Mouse (Mus musculus) forebrain, embryonic 12.5 days (tissue): Measurements from ENCODE around the gene Gm19684. TPM values are rescaled to one million over a fixed set of nuclear protein-coding genes. Genes with fewer than 3 reads are reported as not detected.
"Not testable (repeated sequence)": the region's sequence is repeated elsewhere in the genome, so short reads cannot be mapped to it uniquely, and the experiment has no call there.

Source experiments
- ATAC-seq: fragments of 200-750 bp; cut with Nextera tagmentation; 2 replicates; pipeline ENCODE4 v1.8.0; 2017; ENCODE audit warnings: moderate TSS enrichment; ENCODE audit not compliant: low FRiP score
- H3K27ac ChIP-seq: fragments of 300-500 bp; sonication (generic); 2 replicates; pipeline ENCODE4 v1.5.1; 2016; ENCODE audit warnings: mild to moderate bottlenecking
- H3K27me3 ChIP-seq: fragments of 300-500 bp; sonication (generic); 2 replicates; pipeline ENCODE4 v1.6.1; 2016; ENCODE audit warnings: mild to moderate bottlenecking
- H3K36me3 ChIP-seq: fragments of 300-500 bp; sonication (generic); replicated peaks from 2 replicates; pipeline ENCODE4 v1.6.1; 2016; ENCODE audit warnings: mild to moderate bottlenecking
- H3K4me1 ChIP-seq: fragments of 300-500 bp; sonication (generic); 2 replicates; pipeline ENCODE4 v1.6.1; 2016
- H3K4me2 ChIP-seq: fragments of 300-500 bp; sonication (generic); 2 replicates; pipeline ENCODE4 v1.6.1; 2016; ENCODE audit warnings: mild to moderate bottlenecking, moderate library complexity
- H3K4me3 ChIP-seq: fragments of 300-500 bp; sonication (generic); replicated peaks from 2 replicates; pipeline ENCODE4 v1.5.1; 2016; ENCODE audit warnings: mild to moderate bottlenecking
- H3K9ac ChIP-seq: fragments of 300-500 bp; sonication (generic); 2 replicates; pipeline ENCODE4 v1.6.1; 2016; ENCODE audit warnings: mild to moderate bottlenecking
- H3K9me3 ChIP-seq: fragments of 300-500 bp; sonication (generic); 2 replicates; pipeline ENCODE4 v1.6.1; 2016
- WGBS: fragments of 180-500 bp; shearing (Covaris S2); methylation state at CpG from one replicate; pipeline ENCODE4 v1.1.7; 2016; 5-methylcytosine and 5-hydroxymethylcytosine counted together
- polyA plus RNA-seq: library from polyadenylated mRNA; unstranded; fragments of >200 nt; fragmentation: Nextera tagmentation; extraction: Ambion mirVana; gene quantifications from 2 replicates; pipeline ENCODE4 v1.2.1, GENCODE M21; 2016

Gm19684 gene
- polyA plus RNA-seq, 1 experiment from 2014 or later = not detected

DNA sequence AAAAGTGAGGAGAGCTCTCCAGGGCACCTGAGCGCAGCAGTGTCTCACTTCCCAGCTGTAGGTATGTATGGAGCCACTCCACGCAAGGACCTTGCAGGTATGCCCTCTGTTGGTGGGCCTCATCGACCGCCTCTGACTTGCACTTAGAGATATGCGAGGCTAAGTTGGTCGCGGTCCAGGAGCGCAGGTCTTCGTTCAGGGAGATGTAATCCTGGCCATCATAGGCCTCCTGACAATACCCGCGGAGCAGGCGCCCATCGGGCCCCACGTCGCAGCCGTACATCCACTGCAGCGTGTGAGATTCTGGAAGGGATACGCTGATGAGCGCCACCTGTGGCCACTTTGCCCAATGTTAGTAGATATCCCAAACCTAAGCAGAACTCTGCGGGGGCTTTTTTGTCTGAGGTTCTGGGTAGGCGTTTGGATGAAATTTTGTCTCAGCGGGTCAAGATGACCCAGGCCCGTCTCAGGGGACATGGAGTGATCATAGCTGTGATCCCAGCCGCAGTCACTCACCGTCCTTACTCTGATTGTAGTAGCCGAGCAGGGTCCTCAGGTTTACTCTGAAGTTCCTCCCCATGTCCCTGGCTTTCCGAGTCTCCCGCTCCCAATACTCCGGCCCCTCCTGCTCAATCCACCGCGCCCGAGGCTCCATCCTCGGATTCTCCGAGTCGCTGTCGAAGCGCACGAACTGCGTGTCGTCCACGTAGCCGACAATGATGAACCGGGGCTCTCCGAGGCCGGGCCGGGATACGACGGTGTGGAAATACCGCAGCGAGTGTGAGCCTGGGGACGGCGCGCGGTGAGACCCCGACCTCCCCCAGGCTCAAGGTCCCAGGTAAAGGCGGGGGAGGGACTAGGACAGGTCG is 10.6 kb upstream of the Gm19684 start:
- H3K27ac ChIP-seq, H3K36me3 ChIP-seq, H3K9me3 ChIP-seq, H3K4me1 ChIP-seq: not testable (repeated sequence)
- peak overlapping the region; percentile 79 for H3K4me2 ChIP-seq
- under 1% methylated on average over 57 of the region's 57 CpGs for WGBS
- H3K27me3 ChIP-seq = peaks cover 45% of the 10 kb centered on the region
- peak overlapping the region; percentile 44 for H3K4me3 ChIP-seq
- peak overlapping the region; percentile 53 for H3K9ac ChIP-seq
- peak; percentile 61 for ATAC-seq

- ATAC-seq = 0 out of 2 replicates have a peak, but pooled peaks have one; percentile 46
- H3K9ac ChIP-seq = peak overlapping the region; percentile 53
- WGBS = 3% methylated on average over 10 of the region's 10 CpGs
- H3K9me3 ChIP-seq, H3K4me1 ChIP-seq, H3K27ac ChIP-seq, H3K36me3 ChIP-seq: not testable (repeated sequence)
- H3K4me3 ChIP-seq = peak overlapping the region; percentile 44
- H3K4me2 ChIP-seq = peak overlapping the region; percentile 79
- H3K27me3 ChIP-seq = peaks cover 45% of the 10 kb centered on the region
Observed at GRCm38 (mm10) chr17:36111510-36111868, 10.0 kb upstream of the Gm19684 start.

DNA sequence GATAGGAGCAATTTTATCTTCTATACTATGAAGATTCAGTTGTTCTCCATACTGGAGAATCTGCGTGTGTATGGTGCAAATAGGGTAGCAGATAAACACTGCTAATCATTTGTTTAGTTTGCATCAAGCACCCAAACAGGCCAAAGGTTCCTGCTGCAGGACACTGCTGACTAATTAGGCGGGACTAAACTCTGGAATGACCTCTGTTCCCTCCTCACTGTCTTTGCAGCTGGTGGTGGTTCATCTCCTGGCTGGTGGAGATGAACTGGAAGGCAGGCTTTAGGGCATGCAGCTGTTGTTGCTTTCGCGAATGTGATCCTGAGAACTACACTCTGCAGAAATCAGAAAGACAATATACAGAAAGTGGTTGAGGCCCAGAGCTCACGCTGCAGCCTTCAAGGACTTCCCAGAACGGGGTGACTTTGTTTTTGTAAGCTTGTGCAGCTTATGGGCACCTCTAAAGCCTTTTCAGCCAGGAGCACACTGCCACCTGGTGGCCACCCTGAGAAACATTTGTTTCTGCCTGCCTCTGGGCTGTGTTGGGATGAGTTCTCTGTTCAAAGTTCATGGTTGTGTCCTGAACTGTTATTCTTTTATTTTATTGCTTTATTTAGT is 7.4 kb upstream of the Gm19684 start:
- H3K9me3 ChIP-seq, H3K4me1 ChIP-seq, H3K4me3 ChIP-seq, H3K9ac ChIP-seq, H3K36me3 ChIP-seq, H3K27ac ChIP-seq, H3K4me2 ChIP-seq: not testable (repeated sequence)
- peak; percentile 66; the same call in 1 of the 2 replicates for ATAC-seq
- WGBS = 19% methylated on average over 6 of the region's 6 CpGs
- H3K27me3 ChIP-seq = peaks cover 45% of the 10 kb centered on the region

DNA sequence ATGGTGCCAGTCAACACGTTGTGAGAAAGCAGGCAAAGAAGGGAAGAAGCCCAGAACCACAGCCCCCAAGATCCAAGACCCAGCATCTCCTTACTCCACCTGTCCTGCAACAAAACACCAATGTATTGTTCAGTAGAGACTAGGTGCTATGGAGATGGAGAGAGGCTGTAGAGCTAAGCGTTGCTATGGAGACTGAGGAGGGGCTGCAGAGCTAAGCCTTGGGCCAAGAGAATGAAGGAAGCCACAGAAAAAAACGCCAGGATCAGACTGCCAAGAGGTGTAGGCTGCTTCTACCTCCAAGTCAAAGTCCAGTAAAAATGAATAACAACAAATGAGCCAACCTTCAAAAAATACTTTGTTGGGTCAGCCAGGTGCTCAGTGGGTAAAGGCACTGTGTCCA is 4.9 kb upstream of the Gm19684 start:
- H3K4me3 ChIP-seq, H3K4me1 ChIP-seq, ATAC-seq, H3K36me3 ChIP-seq, H3K9ac ChIP-seq, H3K9me3 ChIP-seq, H3K4me2 ChIP-seq, H3K27ac ChIP-seq: not testable (repeated sequence)
- H3K27me3 ChIP-seq = peaks cover 45% of the 10 kb centered on the region
- WGBS = 20% methylated on average over 3 of the region's 3 CpGs

DNA sequence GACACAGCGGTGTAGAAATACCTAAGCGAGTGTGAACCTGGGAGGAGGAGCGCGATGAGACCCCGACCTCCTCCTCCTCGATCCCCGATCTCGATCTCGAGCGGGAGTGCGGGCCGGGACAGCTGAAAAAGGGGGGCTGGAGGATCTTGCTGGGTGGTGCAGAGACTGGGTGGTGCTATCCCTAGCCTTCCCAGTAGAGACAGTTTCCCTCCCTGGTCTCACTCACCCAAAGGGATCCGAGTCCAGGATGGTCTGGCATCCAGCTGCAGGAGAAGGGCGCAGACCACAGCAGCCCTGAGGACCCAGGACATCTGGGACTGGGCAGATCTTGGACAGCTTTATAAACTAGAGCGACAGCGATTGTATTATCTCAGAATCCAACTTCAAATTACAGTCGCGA is 639 bp upstream of the Gm19684 start:
- H3K4me3 ChIP-seq, H3K4me2 ChIP-seq, ATAC-seq, H3K36me3 ChIP-seq, H3K4me1 ChIP-seq, H3K9ac ChIP-seq, H3K27ac ChIP-seq, H3K9me3 ChIP-seq: not testable (repeated sequence)
- WGBS = 19% methylated on average over 18 of the region's 18 CpGs
- peaks cover 48% of the 10 kb centered on the region for H3K27me3 ChIP-seq

- H3K9ac ChIP-seq = not testable (repeated sequence)
- 82% methylated on average over 3 of the region's 3 CpGs for WGBS
Observed at GRCm38 (mm10) chr17:36124111-36124510, 2.6 kb downstream of the Gm19684 start.

GRCm38 (mm10) chr17:36128525-36128924 is 7.0 kb downstream of the Gm19684 start:
- not testable (repeated sequence) for H3K9me3 ChIP-seq, H3K4me3 ChIP-seq, H3K36me3 ChIP-seq, H3K9ac ChIP-seq, ATAC-seq, H3K4me2 ChIP-seq, H3K27ac ChIP-seq, H3K4me1 ChIP-seq
- H3K27me3 ChIP-seq = peaks cover 24% of the 10 kb centered on the region
- 66% methylated on average over 12 of the region's 13 CpGs for WGBS

More at GRCm38 (mm10) chr17:36124111-36124510, 2.6 kb downstream of the Gm19684 start:
- not testable (repeated sequence) for H3K4me2 ChIP-seq, ATAC-seq, H3K9me3 ChIP-seq, H3K4me3 ChIP-seq, H3K36me3 ChIP-seq, H3K4me1 ChIP-seq, H3K27ac ChIP-seq
- H3K27me3 ChIP-seq = peaks cover 43% of the 10 kb centered on the region

DNA sequence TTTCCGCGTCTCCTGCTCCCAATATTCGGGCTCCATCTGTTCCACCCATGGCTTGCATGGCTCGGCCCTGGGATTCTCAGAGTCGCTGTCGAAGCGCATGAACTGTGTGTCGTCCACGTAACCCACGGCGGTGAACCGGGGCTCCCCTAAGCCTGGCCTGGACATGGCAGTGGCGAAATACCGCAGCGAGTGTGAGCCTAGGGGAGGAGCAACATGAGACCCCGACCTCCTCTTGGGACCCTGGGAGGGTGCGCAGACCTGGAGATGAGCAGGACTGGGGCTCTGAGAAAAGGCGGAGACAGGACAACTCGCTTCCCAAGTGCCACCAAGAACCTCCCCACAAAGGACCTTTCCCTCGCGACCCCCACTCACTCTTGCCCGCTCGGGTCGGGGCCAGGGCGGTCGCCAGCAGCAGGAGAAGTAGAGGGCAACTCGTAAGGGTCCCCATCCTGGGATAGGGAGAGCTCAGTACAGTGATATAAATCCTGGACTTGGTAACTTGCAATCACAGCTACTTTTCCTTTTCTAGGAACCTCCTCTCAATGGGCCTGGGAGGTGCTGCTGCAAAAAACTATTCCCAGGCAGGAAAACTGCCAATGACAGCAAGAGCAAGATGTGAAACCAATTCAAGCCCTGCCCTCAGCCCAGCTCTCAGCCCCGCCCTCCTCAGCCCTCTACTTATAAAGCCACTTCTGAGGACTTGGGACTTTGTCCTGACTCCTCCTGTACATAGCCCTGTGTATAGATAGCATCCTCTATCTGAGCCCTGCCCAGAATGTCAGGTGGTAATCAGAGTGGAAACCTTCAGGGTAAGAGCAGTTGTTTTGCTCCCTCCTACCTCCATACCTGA is 7.7 kb downstream of the Gm19684 start, which contains the start of gene Gm7030:
Gene Gm7030, minus strand, starts transcription at position 458 of the 850 bp plus-strand sequence.
- not testable (repeated sequence) for H3K4me2 ChIP-seq, H3K36me3 ChIP-seq, H3K9ac ChIP-seq, H3K4me3 ChIP-seq, H3K4me1 ChIP-seq, ATAC-seq, H3K9me3 ChIP-seq, H3K27ac ChIP-seq
- WGBS = 27% methylated on average over 28 of the region's 28 CpGs
- peaks cover 22% of the 10 kb centered on the region for H3K27me3 ChIP-seq

GRCm38 (mm10) chr17:36131516-36132265 is 10.2 kb downstream of the Gm19684 start:
- Histone ChIP-seq H3K27ac (no peak overlapping the region), H3K9me3 (no peaks in the 10 kb centered on the region), H3K4me1 (no peaks in the 10 kb centered on the region), H3K4me3 (no peak overlapping the region), H3K36me3 (no peaks in the 10 kb centered on the region), H3K4me2 (no peak overlapping the region), H3K27me3 (peaks cover 25% of the 10 kb centered on the region), H3K9ac (no peak overlapping the region)
- no peak for ATAC-seq
- 65% methylated on average over 5 of the region's 5 CpGs for WGBS

DNA sequence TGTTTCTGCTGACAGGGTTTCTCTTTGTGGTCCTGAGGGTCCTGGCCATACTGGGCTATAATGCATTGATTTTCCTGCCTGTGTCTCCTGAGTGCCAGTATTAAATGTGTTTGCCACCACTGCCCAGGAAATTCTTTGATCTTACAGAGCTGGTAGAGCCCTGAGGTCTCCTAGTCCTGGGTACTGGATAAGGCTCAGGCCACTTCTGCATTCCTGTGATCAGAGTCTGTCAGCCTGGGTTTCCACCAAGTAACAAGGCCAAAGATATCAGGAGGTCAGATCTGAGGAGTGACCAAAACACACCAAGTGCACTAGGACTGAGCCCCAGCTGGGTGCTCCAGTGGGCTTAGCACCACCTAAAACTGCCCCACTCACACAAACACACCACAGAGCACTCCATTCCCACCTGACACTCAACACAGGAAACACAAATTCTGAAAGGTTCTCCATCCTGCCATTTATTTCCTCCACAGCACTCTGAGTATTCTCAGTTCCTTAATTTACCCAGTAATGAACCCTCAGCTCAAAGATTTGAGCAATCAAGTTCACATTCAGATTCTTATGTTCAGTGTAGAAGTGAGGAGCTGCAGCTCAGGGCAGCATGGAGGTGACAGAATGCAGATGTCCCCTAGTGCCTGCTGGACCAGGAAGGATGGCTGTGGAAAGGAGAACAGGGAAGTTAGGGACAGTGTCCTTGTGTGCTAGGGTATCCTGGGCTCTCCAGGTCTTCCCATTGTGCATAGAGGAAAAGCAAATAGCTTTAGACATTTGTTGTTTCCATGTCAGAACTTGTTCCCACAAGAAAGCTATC is 14.1 kb downstream of the Gm19684 start:
- peaks cover 23% of the 10 kb centered on the region for H3K27me3 ChIP-seq
- not testable (repeated sequence) for H3K4me2 ChIP-seq, H3K4me1 ChIP-seq

GRCm38 (mm10) chr17:36136299-36136848 is 14.9 kb downstream of the Gm19684 start:
- not testable (repeated sequence) for H3K9me3 ChIP-seq, H3K36me3 ChIP-seq, H3K4me1 ChIP-seq, H3K4me2 ChIP-seq, H3K4me3 ChIP-seq, H3K27ac ChIP-seq, ATAC-seq, H3K9ac ChIP-seq
- peaks cover 22% of the 10 kb centered on the region for H3K27me3 ChIP-seq
- WGBS = 84% methylated on average over 1 of the region's 1 CpGs

More for the DNA sequence above, 14.1 kb downstream of the Gm19684 start:
- H3K4me3 ChIP-seq, H3K27ac ChIP-seq, H3K36me3 ChIP-seq, H3K9ac ChIP-seq, H3K9me3 ChIP-seq, ATAC-seq: not testable (repeated sequence)
